Mouse (Mus musculus): ENCODE measurements around the gene Maml1. TPM values are rescaled to one million over a fixed set of nuclear protein-coding genes. Genes with fewer than 3 reads are reported as not detected.

Maml1 gene
- polyA plus RNA-seq, 1 experiment from 2014 or later = 2.5 TPM

DNA sequence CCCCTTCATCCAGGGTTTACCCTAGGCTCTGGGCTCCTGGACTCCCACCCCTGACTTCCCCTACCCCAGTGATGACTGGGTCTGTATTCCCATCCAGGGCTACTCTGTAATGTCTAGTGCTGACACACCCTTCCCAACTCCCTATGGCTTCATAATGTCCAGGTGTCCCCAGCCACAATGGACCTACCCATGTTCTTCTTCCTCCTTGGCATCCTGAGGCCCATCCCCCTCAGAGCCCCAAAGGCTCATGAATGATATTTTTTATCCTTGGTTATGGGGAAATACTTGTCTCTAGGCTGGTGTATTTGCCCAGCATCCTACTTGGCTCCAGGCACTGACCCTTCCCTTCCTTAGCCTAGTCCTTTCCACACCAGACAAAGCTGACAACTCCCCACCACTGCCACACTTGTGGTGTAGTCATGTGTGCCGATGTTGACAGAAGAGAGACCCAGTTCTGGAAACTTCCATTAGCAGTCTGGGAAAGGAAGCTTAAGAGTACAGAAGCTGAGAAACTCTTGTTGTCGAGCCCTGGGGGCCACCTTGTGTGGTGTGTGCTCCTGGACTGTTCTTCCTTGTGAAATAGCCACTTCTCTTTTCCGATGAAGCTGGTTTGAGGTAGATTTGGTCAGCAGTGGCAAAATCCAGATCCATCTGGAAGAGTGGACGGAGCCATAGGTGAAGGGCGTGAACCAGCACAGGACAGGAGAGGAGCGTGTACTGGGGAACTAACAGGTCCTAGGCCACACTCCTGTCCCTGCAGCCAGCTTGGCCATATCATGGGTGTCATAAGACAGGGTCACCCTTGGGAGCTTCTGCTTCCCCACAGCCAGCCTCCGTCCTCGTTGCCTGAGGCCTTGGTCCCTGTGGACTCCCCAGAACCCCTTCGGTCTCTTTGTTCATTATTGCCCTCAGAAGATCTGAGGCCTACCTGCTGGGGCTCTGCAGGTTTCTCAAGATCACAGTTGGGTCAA is 53.0 kb downstream of the Maml1 start:
- Histone ChIP-seq H3K27ac (replicated peaks) (0 out of 2 replicates have a peak overlapping the region, but pooled peaks have one; percentile 15), H3K9ac (no peak overlapping the region), H3K4me3 (no peak overlapping the region), H3K36me3 (peaks cover 11% of the 10 kb centered on the region), H3K27me3 (replicated peaks) (peaks cover 47% of the 10 kb centered on the region), H3K4me1 (peaks cover 27% of the 10 kb centered on the region), H3K9me3 (no peaks in the 10 kb centered on the region), H3K4me2 (no peak overlapping the region)
- WGBS = 91% methylated on average over 9 of the region's 9 CpGs
- ATAC-seq (ENCODE audit: extremely low read depth, insufficient number of reproducible peaks, low FRiP score, low TSS enrichment) = no peak

- 24% methylated on average over 10 of the region's 10 CpGs for WGBS
- peaks cover 27% of the 10 kb centered on the region for H3K4me1 ChIP-seq
- H3K9me3 ChIP-seq = no peaks in the 10 kb centered on the region
- peak within 1 kb of the TSS; percentile 69 for H3K4me3 ChIP-seq
- no peak for ATAC-seq (ENCODE audit: extremely low read depth, insufficient number of reproducible peaks, low FRiP score, low TSS enrichment)
- H3K4me2 ChIP-seq = peak within 1 kb of the TSS; percentile 95
- peak within 1 kb of the TSS; percentile 79; the same call in 1 of the 2 replicates for H3K9ac ChIP-seq
- H3K36me3 ChIP-seq = peaks cover 19% of the 10 kb centered on the region
- 0 out of 2 replicates have a peak within 1 kb of the TSS, but pooled peaks have one; percentile 15 for H3K27ac ChIP-seq (replicated peaks)
- peaks cover 47% of the 10 kb centered on the region for H3K27me3 ChIP-seq (replicated peaks)
Observed at GRCm38 (mm10) chr11:50238324-50238723, 53.8 kb downstream of the Maml1 start, which contains the start of gene Ltc4s. Gene Ltc4s (minus strand): TSS chr11:50238616.

GRCm38 (mm10) chr11:50236937-50237835 is 54.9 kb downstream of the Maml1 start:
- ATAC-seq (ENCODE audit: extremely low read depth, insufficient number of reproducible peaks, low FRiP score, low TSS enrichment) = no peak
- no peak overlapping the region for H3K27ac ChIP-seq (replicated peaks)
- no peaks in the 10 kb centered on the region for H3K9me3 ChIP-seq
- peak overlapping the region; percentile 95 for H3K4me2 ChIP-seq
- peak overlapping the region; percentile 69 for H3K4me3 ChIP-seq
- WGBS = 3% methylated on average over 66 of the region's 66 CpGs
- H3K9ac ChIP-seq = peak overlapping the region; percentile 79
- H3K36me3 ChIP-seq = peaks cover 30% of the 10 kb centered on the region
- H3K4me1 ChIP-seq = peaks cover 27% of the 10 kb centered on the region
- peaks cover 58% of the 10 kb centered on the region for H3K27me3 ChIP-seq (replicated peaks)

DNA sequence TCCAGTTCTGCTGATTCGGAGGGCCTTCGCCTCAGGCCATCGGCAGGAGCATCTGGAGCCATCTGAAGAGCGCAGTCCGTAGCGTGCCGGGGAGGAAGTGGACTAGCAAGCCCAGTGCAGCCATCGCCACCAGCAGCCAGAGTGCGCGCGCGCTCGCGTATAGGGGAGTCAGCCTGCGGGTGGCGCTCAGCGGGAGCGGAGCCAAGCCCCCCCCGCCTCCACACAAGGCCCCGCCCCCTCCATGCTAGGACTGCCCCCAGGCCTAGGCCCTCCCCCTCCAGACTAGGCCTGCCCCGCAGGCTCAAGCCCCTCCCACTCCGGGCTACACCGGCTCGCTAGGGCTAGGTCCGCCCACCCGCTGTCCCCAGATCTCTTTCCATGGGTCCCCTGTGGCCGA is 55.6 kb downstream of the Maml1 start:
- H3K4me3 ChIP-seq = peak overlapping the region; percentile 69
- H3K36me3 ChIP-seq = peaks cover 37% of the 10 kb centered on the region
- peak; percentile 93 for ATAC-seq (ENCODE audit: extremely low read depth, insufficient number of reproducible peaks, low FRiP score, low TSS enrichment)
- peaks cover 63% of the 10 kb centered on the region for H3K27me3 ChIP-seq (replicated peaks)
- WGBS = under 1% methylated on average over 27 of the region's 27 CpGs
- peak overlapping the region; percentile 95 for H3K4me2 ChIP-seq
- H3K4me1 ChIP-seq = peaks cover 27% of the 10 kb centered on the region
- H3K9ac ChIP-seq = peak overlapping the region; percentile 79
- H3K9me3 ChIP-seq = no peaks in the 10 kb centered on the region
- H3K27ac ChIP-seq (replicated peaks) = no peak overlapping the region

DNA sequence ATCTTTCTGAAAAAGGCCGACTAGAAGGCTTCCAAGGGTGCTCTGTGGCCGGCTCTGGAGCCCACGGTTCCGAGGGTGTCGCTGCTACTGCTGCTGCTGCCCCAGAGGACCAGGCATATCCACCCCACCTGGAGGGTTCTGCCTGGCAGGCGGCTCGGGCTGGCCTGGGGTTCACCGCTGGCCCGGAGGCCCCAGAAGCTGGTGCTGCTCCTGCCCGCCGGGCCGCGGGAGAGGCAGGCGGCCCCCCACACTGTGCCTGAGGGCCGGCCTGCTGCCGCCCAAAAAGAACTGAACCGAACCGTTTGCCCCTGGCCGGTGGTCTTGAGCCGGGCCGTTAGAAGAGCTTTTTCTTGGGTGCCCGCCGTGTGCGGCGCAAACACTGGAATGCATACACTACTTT is 57.5 kb downstream of the Maml1 start:
- peaks cover 43% of the 10 kb centered on the region for H3K36me3 ChIP-seq
- H3K9me3 ChIP-seq = no peaks in the 10 kb centered on the region
- H3K4me2 ChIP-seq = no peak overlapping the region
- H3K9ac ChIP-seq = no peak overlapping the region
- WGBS = 93% methylated on average over 23 of the region's 25 CpGs
- H3K27ac ChIP-seq (replicated peaks) = no peak overlapping the region
- H3K4me1 ChIP-seq = peaks cover 37% of the 10 kb centered on the region
- no peak overlapping the region for H3K4me3 ChIP-seq
- ATAC-seq (ENCODE audit: extremely low read depth, insufficient number of reproducible peaks, low FRiP score, low TSS enrichment) = no peak
- peaks cover 73% of the 10 kb centered on the region for H3K27me3 ChIP-seq (replicated peaks)

DNA sequence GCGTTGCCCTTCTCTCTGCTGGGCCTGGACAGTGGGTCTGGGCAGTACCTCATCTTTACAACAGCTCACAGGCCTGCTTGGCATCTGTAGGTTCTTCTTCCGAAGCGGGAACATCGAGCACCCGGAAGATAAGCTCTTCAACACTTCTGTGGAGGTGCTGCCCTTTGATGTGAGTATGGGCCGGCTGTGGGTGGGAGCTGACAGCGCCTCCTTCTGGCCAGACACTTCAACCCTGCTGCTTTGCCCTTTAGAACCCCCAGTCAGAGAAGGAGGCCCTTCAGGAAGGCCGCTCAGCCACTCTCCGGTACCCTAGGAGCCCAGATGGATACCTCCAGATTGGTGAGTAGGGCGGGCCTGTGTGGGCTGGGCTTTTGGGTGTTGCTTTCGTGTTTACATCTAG is 58.1 kb downstream of the Maml1 start:
- H3K4me2 ChIP-seq = no peak overlapping the region
- H3K4me1 ChIP-seq = peaks cover 37% of the 10 kb centered on the region
- H3K9ac ChIP-seq = no peak overlapping the region
- WGBS = 75% methylated on average over 11 of the region's 11 CpGs
- H3K27me3 ChIP-seq (replicated peaks) = peaks cover 72% of the 10 kb centered on the region
- H3K9me3 ChIP-seq = no peaks in the 10 kb centered on the region
- H3K4me3 ChIP-seq = no peak overlapping the region
- no peak overlapping the region for H3K27ac ChIP-seq (replicated peaks)
- no peak for ATAC-seq (ENCODE audit: extremely low read depth, insufficient number of reproducible peaks, low FRiP score, low TSS enrichment)
- peaks cover 43% of the 10 kb centered on the region for H3K36me3 ChIP-seq

GRCm38 (mm10) chr11:50233022-50233421 is 59.1 kb downstream of the Maml1 start:
- 83% methylated on average over 13 of the region's 13 CpGs for WGBS
- Histone ChIP-seq H3K4me3 (no peak overlapping the region), H3K27ac (replicated peaks) (no peak overlapping the region), H3K4me2 (no peak overlapping the region), H3K27me3 (replicated peaks) (peaks cover 63% of the 10 kb centered on the region), H3K4me1 (peaks cover 37% of the 10 kb centered on the region), H3K36me3 (peaks cover 43% of the 10 kb centered on the region), H3K9me3 (no peaks in the 10 kb centered on the region), H3K9ac (no peak overlapping the region)
- no peak for ATAC-seq (ENCODE audit: extremely low read depth, insufficient number of reproducible peaks, low FRiP score, low TSS enrichment)

GRCm38 (mm10) chr11:50231411-50231810 is 60.7 kb downstream of the Maml1 start:
- peaks cover 49% of the 10 kb centered on the region for H3K27me3 ChIP-seq (replicated peaks)
- H3K4me3 ChIP-seq = peak overlapping the region; percentile 45

DNA sequence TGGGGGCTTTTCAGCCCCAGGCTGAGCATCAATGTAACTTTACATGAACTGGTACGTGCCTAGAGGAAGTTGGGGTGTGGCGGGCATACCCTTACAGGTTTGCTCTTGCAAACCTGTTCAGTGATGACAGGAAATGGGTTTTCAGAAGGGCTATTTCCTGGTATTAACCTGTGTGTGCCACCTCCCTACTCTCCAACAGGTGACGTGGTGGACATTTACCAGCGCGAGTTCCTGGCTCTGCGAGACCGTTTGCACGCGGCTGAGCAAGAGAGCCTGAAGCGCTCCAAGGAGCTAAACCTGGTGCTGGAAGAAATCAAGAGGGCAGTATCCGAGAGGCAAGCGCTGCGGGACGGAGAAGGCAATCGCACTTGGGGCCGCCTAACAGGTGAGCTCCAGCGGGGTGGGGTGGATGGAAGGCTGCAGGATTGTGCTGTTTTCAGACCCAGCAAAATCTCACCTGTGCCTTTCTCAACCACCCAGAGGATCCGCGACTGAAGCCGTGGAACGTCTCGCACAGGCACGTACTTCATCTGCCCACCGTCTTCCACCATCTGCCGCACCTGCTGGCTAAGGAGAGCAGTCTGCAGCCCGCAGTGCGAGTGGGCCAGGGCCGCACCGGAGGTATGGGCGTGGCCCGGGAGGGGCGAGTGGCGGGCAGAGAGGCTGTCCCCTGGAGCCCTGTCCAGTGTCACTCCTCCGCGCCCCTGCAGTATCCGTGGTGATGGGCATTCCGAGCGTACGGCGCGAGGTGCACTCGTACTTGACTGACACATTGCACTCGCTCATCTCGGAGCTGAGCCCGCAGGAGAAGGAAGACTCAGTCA is 61.4 kb downstream of the Maml1 start:
- 28% methylated on average over 45 of the region's 45 CpGs for WGBS
- Histone ChIP-seq H3K36me3 (peaks cover 43% of the 10 kb centered on the region), H3K9ac (peak overlapping the region; percentile 64), H3K4me1 (peaks cover 39% of the 10 kb centered on the region), H3K4me2 (peak overlapping the region; percentile 75), H3K4me3 (peak overlapping the region; percentile 45), H3K27me3 (replicated peaks) (peaks cover 45% of the 10 kb centered on the region), H3K9me3 (no peaks in the 10 kb centered on the region), H3K27ac (replicated peaks) (no peak overlapping the region)
- no peak for ATAC-seq (ENCODE audit: extremely low read depth, insufficient number of reproducible peaks, low FRiP score, low TSS enrichment)

More at GRCm38 (mm10) chr11:50231411-50231810, 60.7 kb downstream of the Maml1 start:
- Histone ChIP-seq H3K4me2 (peak overlapping the region; percentile 75), H3K9ac (no peak overlapping the region; the same call in 1 of the 2 replicates), H3K9me3 (no peaks in the 10 kb centered on the region), H3K4me1 (peaks cover 39% of the 10 kb centered on the region), H3K27ac (replicated peaks) (no peak overlapping the region), H3K36me3 (peaks cover 43% of the 10 kb centered on the region)
- 20% methylated on average over 8 of the region's 8 CpGs for WGBS
- no peak for ATAC-seq (ENCODE audit: extremely low read depth, insufficient number of reproducible peaks, low FRiP score, low TSS enrichment)

- H3K9me3 ChIP-seq = no peaks in the 10 kb centered on the region
- peaks cover 39% of the 10 kb centered on the region for H3K4me1 ChIP-seq
- WGBS = 59% methylated on average over 7 of the region's 7 CpGs
- peaks cover 33% of the 10 kb centered on the region for H3K27me3 ChIP-seq (replicated peaks)
- H3K4me2 ChIP-seq = no peak overlapping the region
- no peak overlapping the region for H3K4me3 ChIP-seq
- H3K36me3 ChIP-seq = peaks cover 35% of the 10 kb centered on the region
- no peak overlapping the region for H3K27ac ChIP-seq (replicated peaks)
- ATAC-seq (ENCODE audit: extremely low read depth, insufficient number of reproducible peaks, low FRiP score, low TSS enrichment) = no peak
- no peak overlapping the region; the same call in 1 of the 2 replicates for H3K9ac ChIP-seq
Observed at GRCm38 (mm10) chr11:50229252-50229910, 62.7 kb downstream of the Maml1 start.

Data from heart, embryonic 13.5 days (tissue).